Mouse (Mus musculus): ENCODE data around the gene Gm12695.
A peak's percentile ranks its signal among the peaks of the same experiment; 100 is the strongest.

The Gm12695 gene

GRCm38 (mm10) chr4:96785086-96785485 lies at the start of gene Gm12695:
Gene Gm12695 (minus strand): TSS chr4:96785186.
- no peak for DNase-seq

GRCm38 (mm10) chr4:96825540-96826045 lies 40.6 kb upstream of the Gm12695 start:
- DNase-seq, result no peak

- DNase-seq, result no peak
These were observed 22.1 kb upstream of the Gm12695 start for GRCm38 (mm10) chr4:96806824-96807808.

- DNase-seq, result no peak
These were observed 14.6 kb upstream of the Gm12695 start for GRCm38 (mm10) chr4:96799380-96800157.

- no peak for DNase-seq
These were observed 12.6 kb upstream of the Gm12695 start for GRCm38 (mm10) chr4:96797583-96797982.

- no peak for DNase-seq
These were observed 6.3 kb upstream of the Gm12695 start for GRCm38 (mm10) chr4:96791301-96791700.

GRCm38 (mm10) chr4:96789905-96790304 lies 4.9 kb upstream of the Gm12695 start:
- DNase-seq, result no peak

- DNase-seq, result peak; percentile 3 to 19
These were observed 1.6 kb upstream of the Gm12695 start for GRCm38 (mm10) chr4:96786610-96787009.

- DNase-seq, result no peak
These were observed 11.9 kb downstream of the Gm12695 start for GRCm38 (mm10) chr4:96772966-96773566.

GRCm38 (mm10) chr4:96766396-96766998 lies 18.5 kb downstream of the Gm12695 start:
- DNase-seq, result no peak

GRCm38 (mm10) chr4:96751953-96752352 lies 33.0 kb downstream of the Gm12695 start:
- no peak for DNase-seq

GRCm38 (mm10) chr4:96740472-96740871 lies 44.5 kb downstream of the Gm12695 start:
- no peak for DNase-seq

- DNase-seq, result no peak
These were observed 55.7 kb downstream of the Gm12695 start for GRCm38 (mm10) chr4:96729256-96729655.

- DNase-seq, result no peak
These were observed 56.8 kb downstream of the Gm12695 start for GRCm38 (mm10) chr4:96728211-96728610.

- no peak for DNase-seq
These were observed 59.5 kb downstream of the Gm12695 start for GRCm38 (mm10) chr4:96725415-96726055.

GRCm38 (mm10) chr4:96722301-96722700 lies 62.7 kb downstream of the Gm12695 start:
- no peak for DNase-seq

- no peak for DNase-seq
These were observed 65.7 kb downstream of the Gm12695 start for GRCm38 (mm10) chr4:96718977-96719966.

GRCm38 (mm10) chr4:96718503-96718902 lies 66.5 kb downstream of the Gm12695 start:
- no peak for DNase-seq

- no peak for DNase-seq
These were observed 79.6 kb downstream of the Gm12695 start for GRCm38 (mm10) chr4:96705281-96705951.

- no peak for DNase-seq
These were observed 86.8 kb downstream of the Gm12695 start for GRCm38 (mm10) chr4:96698218-96698561.

Measured in thymus, postnatal 36 days (tissue).